Mouse (Mus musculus): ENCODE data around the gene Loxl1. TPM values are rescaled to one million over a fixed set of nuclear protein-coding genes. Genes with fewer than 3 reads are reported as not detected.
A peak's percentile ranks its signal among the peaks of the same experiment; 100 is the strongest.

The Loxl1 gene
- total and polyA plus RNA-seq, 3 experiments: not detected

DNA sequence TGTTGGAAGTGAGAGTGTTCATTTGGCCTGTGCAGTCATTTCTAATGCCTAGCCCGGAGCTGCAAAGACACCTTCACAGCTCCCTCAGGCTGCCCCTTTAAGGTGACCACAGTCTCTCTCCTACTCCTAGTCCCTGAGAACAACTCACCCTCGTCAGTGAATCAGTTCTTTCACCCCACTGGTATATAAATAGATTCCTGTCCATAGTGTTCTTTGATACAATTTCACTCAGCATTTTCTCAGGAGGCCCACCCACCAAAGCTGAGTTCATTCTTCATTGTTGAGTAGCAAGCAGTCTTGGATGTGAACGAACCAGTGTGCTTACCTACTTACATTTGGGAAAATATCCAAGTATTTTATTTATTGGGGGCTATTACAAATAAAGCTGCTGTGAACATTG is 38.4 kb downstream of the Loxl1 start:
- no peak for DNase-seq (ENCODE audit: extremely low read depth)
- peak overlapping the region; percentile 99 for H3K27ac ChIP-seq (ENCODE audit: insufficient read depth, low read depth)
- no peaks in the 10 kb centered on the region for H3K9me3 ChIP-seq (replicated peaks; ENCODE audit: low read length)
- peak overlapping the region; percentile 32; the same call in 1 of the 2 replicates for H3K9ac ChIP-seq (ENCODE audit: insufficient read depth, low read depth)
- H3K4me2 ChIP-seq (ENCODE audit: insufficient read depth, low read depth, poor library complexity, severe bottlenecking): peak overlapping the region; percentile 49; the same call in 1 of the 2 replicates
- H3K27me3 ChIP-seq (replicated peaks): no peaks in the 10 kb centered on the region
- TF ChIP-seq UBTF (IDR thresholded peaks at IDR 0.05; ENCODE audit: low read depth, low read length) (no peak), NRF1 (IDR thresholded peaks at IDR 0.05; ENCODE audit: low read depth, low read length) (no peak), HCFC1 (IDR thresholded peaks at IDR 0.05; ENCODE audit: low read depth, low read length) (no peak), TCF12 (IDR thresholded peaks at IDR 0.05; ENCODE audit: low read depth, low read length) (no peak), POLR2A (IDR thresholded peaks at IDR 0.05; ENCODE audit: low read depth, low read length) (no peak), GABPA (IDR thresholded peaks at IDR 0.05; ENCODE audit: insufficient replicate concordance, low read depth, low read length) (no peak), MYC (IDR thresholded peaks at IDR 0.05; ENCODE audit: low read depth, low read length) (no peak), SIN3A (IDR thresholded peaks at IDR 0.05; ENCODE audit: low read length) (no peak), MXI1 (IDR thresholded peaks at IDR 0.05; ENCODE audit: low read depth, low read length) (no peak), MAFK (IDR thresholded peaks at IDR 0.05; ENCODE audit: insufficient replicate concordance, low read length) (no peak), EP300 (IDR thresholded peaks at IDR 0.05; ENCODE audit: low read length) (no peak), MEF2A (IDR thresholded peaks at IDR 0.05; ENCODE audit: borderline replicate concordance, low read depth, low read length) (no peak), RCOR1 (conservative IDR thresholded peaks at IDR 0.05; ENCODE audit: low read depth, low read length) (no peak)
- in situ Hi-C loops (cut with MboI; ENCODE audit: low pct_ligation_motif_present, low pct_unique_long_range_greater_than_20kb, low sequenced_read_pairs) (loop anchor here (25.0 kb wide), 1 partner anchor 462 kb away; no protein-coding TSS in a partner anchor), dilution Hi-C loops (cut with MboI; ENCODE audit: extremely low pct_ligation_motif_present, extremely low pct_unique_long_range_greater_than_20kb, low sequenced_read_pairs) (no loop called here)
- peaks cover 29 to 87% of the 10 kb centered on the region in 2 experiments for H3K4me1 ChIP-seq (ENCODE audit: control insufficient read depth in 1 of 2, insufficient read depth in 2 of 2)
- H3K79me2 ChIP-seq (replicated peaks; ENCODE audit: control insufficient read depth, extremely low read depth, insufficient read depth, poor library complexity, severe bottlenecking): no peaks in the 10 kb centered on the region
- H3K36me3 ChIP-seq (replicated peaks in 1 of 2; ENCODE audit: control insufficient read depth in 1 of 2, insufficient read depth in 1 of 2, low read length in 1 of 2): no peaks in the 10 kb centered on the region
- no peak overlapping the region for H3K4me3 ChIP-seq (replicated peaks in 1 of 3; ENCODE audit: low read depth in 2 of 3, low read length in 2 of 3, poor library complexity in 1 of 3)

- Histone ChIP-seq H3K79me2 (replicated peaks; ENCODE audit: control insufficient read depth, extremely low read depth, insufficient read depth, poor library complexity, severe bottlenecking) (no peaks in the 10 kb centered on the region), H3K4me1 (ENCODE audit: control insufficient read depth in 1 of 2, insufficient read depth in 2 of 2) (peaks cover 26 to 87% of the 10 kb centered on the region in 2 experiments), H3K27ac (ENCODE audit: insufficient read depth, low read depth) (peak overlapping the region; percentile 99), H3K9ac (ENCODE audit: insufficient read depth, low read depth) (peak overlapping the region; percentile 32; the same call in 1 of the 2 replicates), H3K4me3 (replicated peaks in 1 of 3; ENCODE audit: low read depth in 2 of 3, low read length in 2 of 3, poor library complexity in 1 of 3) (no peak overlapping the region), H3K4me2 (ENCODE audit: insufficient read depth, low read depth, poor library complexity, severe bottlenecking) (peak overlapping the region; percentile 49; the same call in 1 of the 2 replicates), H3K9me3 (replicated peaks; ENCODE audit: low read length) (no peaks in the 10 kb centered on the region), H3K27me3 (replicated peaks) (no peaks in the 10 kb centered on the region), H3K36me3 (replicated peaks in 1 of 2; ENCODE audit: control insufficient read depth in 1 of 2, insufficient read depth in 1 of 2, low read length in 1 of 2) (no peaks in the 10 kb centered on the region)
- in situ Hi-C loops (cut with MboI; ENCODE audit: low pct_ligation_motif_present, low pct_unique_long_range_greater_than_20kb, low sequenced_read_pairs) (loop anchor here (25.0 kb wide), 1 partner anchor 462 kb away; no protein-coding TSS in a partner anchor), dilution Hi-C loops (cut with MboI; ENCODE audit: extremely low pct_ligation_motif_present, extremely low pct_unique_long_range_greater_than_20kb, low sequenced_read_pairs) (no loop called here)
- DNase-seq (ENCODE audit: extremely low read depth): no peak
- no peak for TF ChIP-seq ZMIZ1 (IDR thresholded peaks at IDR 0.05; ENCODE audit: low read depth, low read length)
- no peak for TF ChIP-seq ZKSCAN1 (IDR thresholded peaks at IDR 0.05; ENCODE audit: borderline replicate concordance, low read depth, low read length)
- TF ChIP-seq CHD1 (IDR thresholded peaks at IDR 0.05; ENCODE audit: low read depth, low read length): no peak
- TF ChIP-seq KAT2A (IDR thresholded peaks at IDR 0.05; ENCODE audit: insufficient replicate concordance, low read length): no peak
- TF ChIP-seq TCF12 (IDR thresholded peaks at IDR 0.05; ENCODE audit: low read depth, low read length): no peak
- no peak for TF ChIP-seq CTCF (conservative IDR thresholded peaks at IDR 0.05 in 1 of 2, IDR thresholded peaks at IDR 0.05 in 1 of 2; ENCODE audit: low read depth in 2 of 2, low read length in 2 of 2)
- TF ChIP-seq EP300 (IDR thresholded peaks at IDR 0.05; ENCODE audit: low read length): no peak
- no peak for TF ChIP-seq USF1 (IDR thresholded peaks at IDR 0.05; ENCODE audit: low read depth, low read length)
- no peak for TF ChIP-seq RCOR1 (conservative IDR thresholded peaks at IDR 0.05; ENCODE audit: low read depth, low read length)
- no peak for TF ChIP-seq POLR2AphosphoS2 (IDR thresholded peaks at IDR 0.05; ENCODE audit: low read depth, low read length)
- no peak for TF ChIP-seq JUND (conservative IDR thresholded peaks at IDR 0.05; ENCODE audit: low read depth, low read length)
- TF ChIP-seq MEF2A (IDR thresholded peaks at IDR 0.05; ENCODE audit: borderline replicate concordance, low read depth, low read length): no peak
- no peak for TF ChIP-seq IRF4 (IDR thresholded peaks at IDR 0.05; ENCODE audit: low read depth, low read length)
- TF ChIP-seq MAFK (IDR thresholded peaks at IDR 0.05; ENCODE audit: insufficient replicate concordance, low read length): no peak
- TF ChIP-seq RAD21 (IDR thresholded peaks at IDR 0.05; ENCODE audit: low read depth, low read length): no peak
- TF ChIP-seq BHLHE40 (IDR thresholded peaks at IDR 0.05; ENCODE audit: low read depth, low read length): no peak
- TF ChIP-seq ZC3H11A (IDR thresholded peaks at IDR 0.05; ENCODE audit: low read depth, low read length): no peak
- no peak for TF ChIP-seq MXI1 (IDR thresholded peaks at IDR 0.05; ENCODE audit: low read depth, low read length)
- TF ChIP-seq TBP (conservative IDR thresholded peaks at IDR 0.05; ENCODE audit: low read depth, low read length): no peak
These were observed 38.8 kb downstream of the Loxl1 start for GRCm38 (mm10) chr9:58274101-58274604.

Measured in CH12.LX (cell line).